Mouse (Mus musculus) spleen, adult 2 months (tissue): Measurements from ENCODE around the gene Syt7.

ENCODE experiments used
- CTCF ChIP-seq: fragments of 200-500 bp; IDR thresholded peaks from 2 replicates; pipeline ENCODE4 v1.5.1; 2011; ENCODE audit warnings: mild to moderate bottlenecking, inconsistent platforms; ENCODE audit not compliant: insufficient read depth, insufficient read length, insufficient replicate concordance; ENCODE audit errors: extremely low read depth
- POLR2A ChIP-seq: fragments of 200-500 bp; IDR thresholded peaks from 2 replicates; pipeline ENCODE4 v1.6.1; 2011; ENCODE audit warnings: low read depth, low read length, inconsistent platforms

DNA sequence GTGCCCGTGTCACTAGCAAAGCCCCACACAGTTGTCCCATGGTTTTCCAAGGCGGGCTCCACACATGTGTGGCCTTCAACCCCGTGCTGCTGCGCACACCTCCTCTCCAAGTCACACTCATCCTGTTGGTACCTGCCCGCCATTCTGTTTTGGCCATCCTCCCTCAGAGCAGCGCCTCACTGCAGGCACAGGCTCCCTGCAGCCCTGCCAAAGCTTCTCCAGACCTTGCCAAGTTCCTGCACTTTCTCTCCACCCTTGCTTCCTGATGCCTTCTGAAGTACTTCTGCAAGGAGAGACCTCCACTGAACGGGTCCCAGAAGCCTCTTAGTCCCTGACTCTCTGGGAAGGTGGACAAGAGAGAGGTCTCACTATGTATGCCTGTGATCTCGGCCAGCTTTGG lies 40.5 kb downstream of the Syt7 start:
- no peak for TF ChIP-seq POLR2A
- TF ChIP-seq CTCF, result no peak
